Mouse (Mus musculus) hindbrain, embryonic 16.5 days (tissue): Measurements from ENCODE around the gene Hist1h4d. TPM values are rescaled to one million over a fixed set of nuclear protein-coding genes. Genes with fewer than 3 reads are reported as not detected.
"Not testable (repeated sequence)": the region's sequence is repeated elsewhere in the genome, so short reads cannot be mapped to it uniquely, and the experiment has no call there.

Source experiments
- ATAC-seq: fragments of 200-750 bp; cut with Nextera tagmentation; 2 replicates; pipeline ENCODE4 v1.8.0; 2017; ENCODE audit warnings: moderate TSS enrichment, moderate library complexity
- H3K27ac ChIP-seq: fragments of 300-500 bp; sonication (generic); 2 replicates; pipeline ENCODE4 v1.5.1; 2014; ENCODE audit warnings: low read depth, mild to moderate bottlenecking, control low read depth, low read length, moderate library complexity
- H3K27me3 ChIP-seq: fragments of 300-500 bp; sonication (generic); replicated peaks from 2 replicates; pipeline ENCODE4 v1.6.1; 2014; ENCODE audit warnings: low read length; ENCODE audit not compliant: control insufficient read depth, insufficient read depth
- H3K36me3 ChIP-seq: fragments of 300-500 bp; sonication (generic); 2 replicates; pipeline ENCODE4 v1.6.1; 2014; ENCODE audit warnings: mild to moderate bottlenecking, low read length, moderate library complexity, mixed read lengths; ENCODE audit not compliant: control insufficient read depth, insufficient read depth
- H3K4me1 ChIP-seq: fragments of 300-500 bp; sonication (generic); 2 replicates; pipeline ENCODE4 v1.6.1; 2014; ENCODE audit warnings: low read depth, low read length; ENCODE audit not compliant: control insufficient read depth, insufficient read depth
- H3K4me2 ChIP-seq: fragments of 300-500 bp; sonication (generic); 2 replicates; pipeline ENCODE4 v1.6.1; 2014; ENCODE audit warnings: mild to moderate bottlenecking, low read length, control low read depth, moderate library complexity
- H3K4me3 ChIP-seq: fragments of 300-500 bp; sonication (generic); 2 replicates; pipeline ENCODE4 v1.5.1; 2014; ENCODE audit warnings: mild to moderate bottlenecking, low read length, control low read depth, moderate library complexity
- H3K9ac ChIP-seq: fragments of 300-500 bp; sonication (generic); 2 replicates; pipeline ENCODE4 v1.6.1; 2014; ENCODE audit warnings: low read depth, mild to moderate bottlenecking, control low read depth, low read length, moderate library complexity
- H3K9me3 ChIP-seq: fragments of 300-500 bp; sonication (generic); 2 replicates; pipeline ENCODE4 v1.6.1; 2014; ENCODE audit warnings: mild to moderate bottlenecking, low read length, moderate library complexity; ENCODE audit not compliant: control insufficient read depth
- WGBS: fragments of 180-500 bp; shearing (Covaris S2); extraction: QIAGEN DNeasy Blood & Tissue Kit; methylation state at CpG from one replicate; pipeline ENCODE4 v1.1.7; 2014; 5-methylcytosine and 5-hydroxymethylcytosine counted together
- polyA plus RNA-seq: library from polyadenylated mRNA; unstranded; fragments of >200 nt; fragmentation: Nextera tagmentation; extraction: Ambion mirVana; gene quantifications from 2 replicates; pipeline ENCODE4 v1.2.1, GENCODE M21; 2015

Gene Hist1h4d
- polyA plus RNA-seq, 1 experiment from 2014 or later = 30.0 TPM

GRCm38 (mm10) chr13:23582219-23583056 lies 1.0 kb downstream of the Hist1h4d start:
- Histone ChIP-seq H3K9me3 (no peaks in the 10 kb centered on the region), H3K27me3 (no peaks in the 10 kb centered on the region), H3K9ac (peak overlapping the region; percentile 62; the same call in 1 of the 2 replicates), H3K36me3 (no peaks in the 10 kb centered on the region), H3K4me3 (peak overlapping the region; percentile 52), H3K4me1 (peaks cover 18% of the 10 kb centered on the region), H3K4me2 (peak overlapping the region; percentile 95), H3K27ac (peak overlapping the region; percentile 75; the same call in 1 of the 2 replicates)
- WGBS = 11% methylated on average over 6 of the region's 6 CpGs
- ATAC-seq = no peak

GRCm38 (mm10) chr13:23583387-23584068 lies 2.1 kb downstream of the Hist1h4d start:
- Histone ChIP-seq H3K4me1 (peaks cover 18% of the 10 kb centered on the region), H3K27ac (no peak overlapping the region), H3K36me3 (no peaks in the 10 kb centered on the region), H3K27me3 (no peaks in the 10 kb centered on the region), H3K9ac (no peak overlapping the region), H3K9me3 (no peaks in the 10 kb centered on the region), H3K4me3 (no peak overlapping the region), H3K4me2 (no peak overlapping the region)
- no peak for ATAC-seq

- H3K4me3 ChIP-seq = peak overlapping the region; percentile 50
- H3K4me2 ChIP-seq = peak overlapping the region; percentile 66
- peaks cover 18% of the 10 kb centered on the region for H3K4me1 ChIP-seq
- no peak for ATAC-seq
- H3K27me3 ChIP-seq = no peaks in the 10 kb centered on the region
- H3K36me3 ChIP-seq = no peaks in the 10 kb centered on the region
- H3K9ac ChIP-seq = peak overlapping the region; percentile 14; the same call in 1 of the 2 replicates
- no peaks in the 10 kb centered on the region for H3K9me3 ChIP-seq
- H3K27ac ChIP-seq = peak overlapping the region; percentile 55
Measured at GRCm38 (mm10) chr13:23584331-23584730, 2.9 kb downstream of the Hist1h4d start.

- Histone ChIP-seq H3K4me2 (peak overlapping the region; percentile 66), H3K9me3 (no peaks in the 10 kb centered on the region), H3K36me3 (no peaks in the 10 kb centered on the region), H3K4me3 (peak overlapping the region; percentile 50), H3K27ac (peak overlapping the region; percentile 75), H3K9ac (peak overlapping the region; percentile 63), H3K27me3 (no peaks in the 10 kb centered on the region), H3K4me1 (peaks cover 18% of the 10 kb centered on the region)
- WGBS = under 1% methylated on average over 21 of the region's 21 CpGs
- no peak for ATAC-seq
Measured at GRCm38 (mm10) chr13:23585029-23585441, 3.6 kb downstream of the Hist1h4d start.

GRCm38 (mm10) chr13:23585442-23586098 lies 4.2 kb downstream of the Hist1h4d start:
- H3K4me2 ChIP-seq = peak overlapping the region; percentile 66
- H3K36me3 ChIP-seq, H3K27me3 ChIP-seq, H3K9me3 ChIP-seq: not testable (repeated sequence)
- WGBS = 0% methylated on average over 21 of the region's 36 CpGs
- peaks cover 18% of the 10 kb centered on the region for H3K4me1 ChIP-seq
- peak overlapping the region; percentile 50 for H3K4me3 ChIP-seq
- peak overlapping the region; percentile 63 for H3K9ac ChIP-seq
- peak overlapping the region; percentile 75 for H3K27ac ChIP-seq
- ATAC-seq = peak; percentile 90

GRCm38 (mm10) chr13:23586099-23586939 lies 4.9 kb downstream of the Hist1h4d start:
- H3K4me2 ChIP-seq = peak overlapping the region; percentile 66
- peak overlapping the region; percentile 48 for H3K9ac ChIP-seq
- H3K27me3 ChIP-seq = no peaks in the 10 kb centered on the region
- H3K9me3 ChIP-seq = no peaks in the 10 kb centered on the region
- peak overlapping the region; percentile 75 for H3K27ac ChIP-seq
- WGBS = 1% methylated on average over 22 of the region's 22 CpGs
- peak overlapping the region; percentile 50 for H3K4me3 ChIP-seq
- ATAC-seq = no peak
- H3K36me3 ChIP-seq = no peaks in the 10 kb centered on the region
- peaks cover 18% of the 10 kb centered on the region for H3K4me1 ChIP-seq

GRCm38 (mm10) chr13:23586940-23587225 lies 5.5 kb downstream of the Hist1h4d start:
- Histone ChIP-seq H3K9me3 (no peaks in the 10 kb centered on the region), H3K4me3 (peak overlapping the region; percentile 32), H3K27me3 (no peaks in the 10 kb centered on the region), H3K4me1 (peaks cover 17% of the 10 kb centered on the region), H3K9ac (peak overlapping the region; percentile 48; the same call in 1 of the 2 replicates), H3K4me2 (peak overlapping the region; percentile 66), H3K27ac (peak overlapping the region; percentile 75), H3K36me3 (no peaks in the 10 kb centered on the region)
- ATAC-seq = no peak
- 2% methylated on average over 1 of the region's 1 CpGs for WGBS

- no peak for ATAC-seq
- Histone ChIP-seq H3K9me3 (no peaks in the 10 kb centered on the region), H3K9ac (no peak overlapping the region), H3K4me3 (no peak overlapping the region), H3K4me1 (peaks cover 7% of the 10 kb centered on the region), H3K4me2 (no peak overlapping the region), H3K27me3 (no peaks in the 10 kb centered on the region), H3K27ac (no peak overlapping the region), H3K36me3 (no peaks in the 10 kb centered on the region)
- WGBS = 97% methylated on average over 7 of the region's 7 CpGs
Measured at GRCm38 (mm10) chr13:23591206-23591605, 9.8 kb downstream of the Hist1h4d start.
